Mouse (Mus musculus) subcutaneous adipose tissue, adult 2 months (tissue): ENCODE measurements around the gene Usp37. TPM values are rescaled to one million over a fixed set of nuclear protein-coding genes. Genes with fewer than 3 reads are reported as not detected.

Source experiments
- polyA plus RNA-seq: library from polyadenylated mRNA; depleted of rRNA; stranded (reverse); fragments of >200 nt; gene quantifications from 2 replicates; pipeline ENCODE4 v1.2.3, GENCODE M21; 2012; ENCODE audit warnings: low replicate concordance; rRNA removed

Gene Usp37
- polyA plus RNA-seq: 3.1 and 7.2 TPM in 2 replicates

GRCm38 (mm10) chr1:74544184-74544583 is at the start of gene Usp37:
Gene Usp37, minus strand, starts transcription at chr1:74544284.

GRCm38 (mm10) chr1:74587773-74588445 is 43.8 kb upstream of the Usp37 start, which contains the start of the genes Zfp142 and Bcs1l:
Gene Zfp142, minus strand, starts transcription at chr1:74588246.
Gene Bcs1l, plus strand, starts transcription at chr1:74588289.

GRCm38 (mm10) chr1:74542451-74542961 is 1.6 kb downstream of the Usp37 start, which contains the start of gene Plcd4:
Gene Plcd4, plus strand, starts transcription at chr1:74542888.

GRCm38 (mm10) chr1:74505721-74506464 is 38.2 kb downstream of the Usp37 start, which contains the start of gene Cnot9:
Gene Cnot9, plus strand, starts transcription at chr1:74506058.

GRCm38 (mm10) chr1:74408589-74409504 is 135.2 kb downstream of the Usp37 start, which contains the start of gene Vil1:
Gene Vil1, plus strand, starts transcription at chr1:74409376.

GRCm38 (mm10) chr1:74390924-74391748 is 152.9 kb downstream of the Usp37 start, which contains the start of gene Ctdsp1:
Gene Ctdsp1, plus strand, starts transcription at chr1:74391509.

Other genes starting within 250 kb of the Usp37 start
- 198 and 343 TPM in 2 replicates for gene Tmbim1, start 238.7 kb downstream of the Usp37 start, polyA plus RNA-seq
- 2.1 and 2.8 TPM in 2 replicates for gene Catip, start 182.2 kb downstream of the Usp37 start, polyA plus RNA-seq
- gene Slc11a1, start 169.1 kb downstream of the Usp37 start, polyA plus RNA-seq: 67.9 and 69.7 TPM in 2 replicates
- gene Ctdsp1, start 152.8 kb downstream of the Usp37 start, polyA plus RNA-seq: 134 and 200 TPM in 2 replicates
- 0.45 and 0.99 TPM in 2 replicates for gene Vil1, start 134.9 kb downstream of the Usp37 start, polyA plus RNA-seq
- 15.8 and 31.4 TPM in 2 replicates for gene Cnot9, start 38.2 kb downstream of the Usp37 start, polyA plus RNA-seq
- gene Plcd4, start 1.4 kb downstream of the Usp37 start, polyA plus RNA-seq: 0.13 and 0.57 TPM in 2 replicates
- gene Zfp142, start 44.0 kb upstream of the Usp37 start, polyA plus RNA-seq: 9.1 and 28.9 TPM in 2 replicates
- gene Bcs1l, start 44.0 kb upstream of the Usp37 start, polyA plus RNA-seq: 30.8 and 30.9 TPM in 2 replicates
- 64.1 and 96.1 TPM in 2 replicates for gene Rnf25, start 57.1 kb upstream of the Usp37 start, polyA plus RNA-seq
- 2.4 and 6.3 TPM in 2 replicates for gene Stk36, start 57.2 kb upstream of the Usp37 start, polyA plus RNA-seq
- gene Ttll4, start 117.5 kb upstream of the Usp37 start, polyA plus RNA-seq: 11.0 and 27.6 TPM in 2 replicates
- 44.1 and 60.8 TPM in 2 replicates for gene Cyp27a1, start 169.3 kb upstream of the Usp37 start, polyA plus RNA-seq
- gene Prkag3, start 204.9 kb upstream of the Usp37 start, polyA plus RNA-seq: 0.60 and 9.6 TPM in 2 replicates
- gene Wnt6, start 227.6 kb upstream of the Usp37 start, polyA plus RNA-seq: 0.60 and 5.8 TPM in 2 replicates
- 0.04 and 0.22 TPM in 2 replicates for gene Wnt10a, start 247.2 kb upstream of the Usp37 start, polyA plus RNA-seq